Mouse (Mus musculus) stomach, postnatal 0 days (tissue): ENCODE data around the gene Mrtfb. TPM values are rescaled to one million over a fixed set of nuclear protein-coding genes. Genes with fewer than 3 reads are reported as not detected.
"Not testable (repeated sequence)": the region's sequence is repeated elsewhere in the genome, so short reads cannot be mapped to it uniquely, and the experiment has no call there.

Experiments used
- ATAC-seq: fragments of 200-750 bp; cut with Nextera tagmentation; 2 replicates; pipeline ENCODE4 v1.8.0; 2017; ENCODE audit not compliant: low FRiP score, low TSS enrichment
- DNase-seq: peaks from one replicate; pipeline ENCODE4 v3.0.0-alpha.2; 2016; ENCODE audit warnings: low spot score
- H3K27ac ChIP-seq: fragments of 300-500 bp; sonication (generic); replicated peaks from 2 replicates; pipeline ENCODE4 v1.5.1; 2014; ENCODE audit warnings: mild to moderate bottlenecking, control low read depth
- H3K27me3 ChIP-seq: fragments of 300-500 bp; sonication (generic); 2 replicates; pipeline ENCODE4 v1.6.1; 2014; ENCODE audit warnings: low read length; ENCODE audit not compliant: control insufficient read depth, insufficient read depth
- H3K36me3 ChIP-seq: fragments of 300-500 bp; sonication (generic); 2 replicates; pipeline ENCODE4 v1.6.1; 2014; ENCODE audit warnings: low read length, mixed read lengths; ENCODE audit not compliant: control insufficient read depth, insufficient read depth
- H3K4me1 ChIP-seq: fragments of 300-500 bp; sonication (generic); replicated peaks from 2 replicates; pipeline ENCODE4 v1.6.1; 2014; ENCODE audit warnings: antibody characterized with exemption; ENCODE audit not compliant: control insufficient read depth, insufficient read depth
- H3K4me2 ChIP-seq: fragments of 300-500 bp; sonication (generic); replicated peaks from 2 replicates; pipeline ENCODE4 v1.6.1; 2014; ENCODE audit warnings: low read depth, mild to moderate bottlenecking, control low read depth, moderate library complexity
- H3K4me3 ChIP-seq: fragments of 300-500 bp; sonication (generic); 2 replicates; pipeline ENCODE4 v1.5.1; 2014; ENCODE audit warnings: low read depth, low read length, control low read depth
- H3K9ac ChIP-seq: fragments of 300-500 bp; sonication (generic); 2 replicates; pipeline ENCODE4 v1.6.1; 2014; ENCODE audit warnings: mild to moderate bottlenecking, low read length, control low read depth, mixed read lengths
- H3K9me3 ChIP-seq: fragments of 300-500 bp; sonication (generic); 2 replicates; pipeline ENCODE4 v1.6.1; 2016; ENCODE audit warnings: low read length; ENCODE audit not compliant: control insufficient read depth
- CTCF ChIP-seq: IDR thresholded peaks from 2 replicates; pipeline ENCODE4 v1.5.1; 2016; ENCODE audit warnings: antibody characterized with exemption, low read depth, mild to moderate bottlenecking, moderate library complexity
- EP300 ChIP-seq: optimal IDR thresholded peaks from 2 replicates; pipeline ENCODE3; 2016; ENCODE audit warnings: antibody characterized with exemption
- WGBS: fragments of 180-500 bp; shearing (Covaris S2); extraction: QIAGEN DNeasy Blood & Tissue Kit; methylation state at CpG from one replicate; pipeline ENCODE4 v1.1.7; 2014; 5-methylcytosine and 5-hydroxymethylcytosine counted together
- polyA plus RNA-seq: library from polyadenylated mRNA; unstranded; fragments of >200 nt; fragmentation: Nextera tagmentation; extraction: Ambion mirVana; gene quantifications from 2 replicates; pipeline ENCODE4 v1.2.1, GENCODE M21; 2015

Mrtfb gene
- polyA plus RNA-seq, 1 experiment from 2014 or later, result 12.5 TPM

- no peak overlapping the region for H3K4me3 ChIP-seq
- 85% methylated on average over 2 of the region's 2 CpGs for WGBS
- no peaks in the 10 kb centered on the region for H3K36me3 ChIP-seq
- DNase-seq, result no peak
- H3K27ac ChIP-seq, result no peak overlapping the region
- no peaks in the 10 kb centered on the region for H3K9me3 ChIP-seq
- H3K9ac ChIP-seq, result no peak overlapping the region
- ATAC-seq, result no peak
- no peak overlapping the region for H3K4me2 ChIP-seq
- no peaks in the 10 kb centered on the region for H3K4me1 ChIP-seq
- no peaks in the 10 kb centered on the region for H3K27me3 ChIP-seq
- no peak for TF ChIP-seq EP300
- TF ChIP-seq CTCF, result no peak
Observed at GRCm38 (mm10) chr16:13332536-13332935, 76.3 kb downstream of the Mrtfb start.

GRCm38 (mm10) chr16:13333781-13334341 lies 77.6 kb downstream of the Mrtfb start:
- DNase-seq, result no peak
- no peaks in the 10 kb centered on the region for H3K9me3 ChIP-seq
- H3K27ac ChIP-seq, result no peak overlapping the region
- H3K27me3 ChIP-seq, result no peaks in the 10 kb centered on the region
- no peak for TF ChIP-seq CTCF
- no peak for TF ChIP-seq EP300
- WGBS, result 57% methylated on average over 5 of the region's 5 CpGs
- no peak overlapping the region for H3K4me2 ChIP-seq
- H3K4me1 ChIP-seq, result no peaks in the 10 kb centered on the region; the same call in 1 of the 2 replicates
- no peak overlapping the region for H3K4me3 ChIP-seq
- no peak overlapping the region for H3K9ac ChIP-seq
- ATAC-seq, result no peak
- no peaks in the 10 kb centered on the region for H3K36me3 ChIP-seq

GRCm38 (mm10) chr16:13336503-13337230 lies 80.4 kb downstream of the Mrtfb start:
- Histone ChIP-seq H3K27me3 (no peaks in the 10 kb centered on the region), H3K4me3 (no peak overlapping the region), H3K4me2 (no peak overlapping the region), H3K36me3 (no peaks in the 10 kb centered on the region), H3K9ac (no peak overlapping the region), H3K4me1 (no peaks in the 10 kb centered on the region; the same call in 1 of the 2 replicates), H3K9me3 (no peaks in the 10 kb centered on the region), H3K27ac (no peak overlapping the region; the same call in 1 of the 2 replicates)
- no peak for TF ChIP-seq EP300
- peak; percentile 54 for TF ChIP-seq CTCF
- DNase-seq (peak; percentile 50), ATAC-seq (peak; percentile 89)
- 65% methylated on average over 5 of the region's 5 CpGs for WGBS

- no peaks in the 10 kb centered on the region; the same call in 1 of the 2 replicates for H3K4me1 ChIP-seq
- no peaks in the 10 kb centered on the region for H3K27me3 ChIP-seq
- no peak for TF ChIP-seq EP300
- no peak for TF ChIP-seq CTCF
- DNase-seq (peak; percentile 37), ATAC-seq (peak; percentile 58; the same call in 1 of the 2 replicates)
- 49% methylated on average over 4 of the region's 4 CpGs for WGBS
- H3K4me2 ChIP-seq, result no peak overlapping the region
- no peak overlapping the region for H3K27ac ChIP-seq
- no peaks in the 10 kb centered on the region for H3K9me3 ChIP-seq
- no peak overlapping the region for H3K9ac ChIP-seq
- H3K4me3 ChIP-seq, result no peak overlapping the region
- H3K36me3 ChIP-seq, result no peaks in the 10 kb centered on the region
Observed at GRCm38 (mm10) chr16:13338094-13338493, 81.8 kb downstream of the Mrtfb start.

GRCm38 (mm10) chr16:13339433-13339832 lies 83.2 kb downstream of the Mrtfb start:
- WGBS, result 85% methylated on average over 6 of the region's 6 CpGs

GRCm38 (mm10) chr16:13345822-13346221 lies 89.5 kb downstream of the Mrtfb start:
- not testable (repeated sequence) for H3K9ac ChIP-seq, H3K4me3 ChIP-seq, H3K4me1 ChIP-seq, H3K27me3 ChIP-seq, ATAC-seq, H3K9me3 ChIP-seq, H3K27ac ChIP-seq, H3K36me3 ChIP-seq, H3K4me2 ChIP-seq, DNase-seq
- whole genome bisulfite sequencing, result 98% methylated on average over 2 of the region's 2 CpGs

More at GRCm38 (mm10) chr16:13339433-13339832, 83.2 kb downstream of the Mrtfb start:
- ATAC-seq (no peak), DNase-seq (no peak)
- Histone ChIP-seq H3K4me2 (no peak overlapping the region), H3K9ac (no peak overlapping the region), H3K36me3 (no peaks in the 10 kb centered on the region), H3K9me3 (no peaks in the 10 kb centered on the region), H3K27me3 (no peaks in the 10 kb centered on the region), H3K4me3 (no peak overlapping the region), H3K4me1 (no peaks in the 10 kb centered on the region; the same call in 1 of the 2 replicates), H3K27ac (no peak overlapping the region)
- TF ChIP-seq EP300 (no peak), CTCF (no peak)
